Mouse (Mus musculus): ENCODE data around the gene Tgfbrap1.
A peak's percentile ranks its signal among the peaks of the same experiment; 100 is the strongest.
"Not testable (repeated sequence)": the region's sequence is repeated elsewhere in the genome, so short reads cannot be mapped to it uniquely, and the experiment has no call there.

The Tgfbrap1 gene

GRCm38 (mm10) chr1:43098031-43098984, at the start of gene Tgfbrap1, which contains the start of gene AI597479:
Gene Tgfbrap1, minus strand, starts transcription at chr1:43098637.
Gene AI597479, plus strand, starts transcription at chr1:43098710.
- peak; percentile 83 for DNase-seq (ENCODE audit: low read depth, low spot score)

GRCm38 (mm10) chr1:43147474-43147873, 49.0 kb upstream of the Tgfbrap1 start:
- DNase-seq (ENCODE audit: low read depth, low spot score): no peak

- DNase-seq (ENCODE audit: low read depth, low spot score): no peak
Measured at GRCm38 (mm10) chr1:43145388-43145787, 47.0 kb upstream of the Tgfbrap1 start.

GRCm38 (mm10) chr1:43144338-43144906, 46.0 kb upstream of the Tgfbrap1 start:
- DNase-seq (ENCODE audit: low read depth, low spot score): no peak

GRCm38 (mm10) chr1:43143791-43144190, 45.4 kb upstream of the Tgfbrap1 start:
- DNase-seq (ENCODE audit: low read depth, low spot score): no peak

GRCm38 (mm10) chr1:43143284-43143683, 44.8 kb upstream of the Tgfbrap1 start:
- DNase-seq (ENCODE audit: low read depth, low spot score): no peak

- no peak for DNase-seq (ENCODE audit: low read depth, low spot score)
Measured at GRCm38 (mm10) chr1:43142849-43143248, 44.4 kb upstream of the Tgfbrap1 start.

- no peak for DNase-seq (ENCODE audit: low read depth, low spot score)
Measured at GRCm38 (mm10) chr1:43141555-43141961, 43.1 kb upstream of the Tgfbrap1 start.

- peak; percentile 68 for DNase-seq (ENCODE audit: low read depth, low spot score)
Measured at GRCm38 (mm10) chr1:43139587-43140266, 41.3 kb upstream of the Tgfbrap1 start.

- DNase-seq (ENCODE audit: low read depth, low spot score): no peak
Measured at GRCm38 (mm10) chr1:43138268-43138812, 39.9 kb upstream of the Tgfbrap1 start.

- DNase-seq (ENCODE audit: low read depth, low spot score): no peak
Measured at GRCm38 (mm10) chr1:43137334-43137733, 38.9 kb upstream of the Tgfbrap1 start.

GRCm38 (mm10) chr1:43136488-43137029, 38.1 kb upstream of the Tgfbrap1 start:
- not testable (repeated sequence) for DNase-seq (ENCODE audit: low read depth, low spot score)

- DNase-seq (ENCODE audit: low read depth, low spot score): no peak
Measured at GRCm38 (mm10) chr1:43131591-43131990, 33.2 kb upstream of the Tgfbrap1 start.

- DNase-seq (ENCODE audit: low read depth, low spot score): no peak
Measured at GRCm38 (mm10) chr1:43130219-43130981, 32.0 kb upstream of the Tgfbrap1 start.

GRCm38 (mm10) chr1:43127820-43128610, 29.6 kb upstream of the Tgfbrap1 start:
- no peak for DNase-seq (ENCODE audit: low read depth, low spot score)

GRCm38 (mm10) chr1:43127196-43127595, 28.8 kb upstream of the Tgfbrap1 start:
- no peak for DNase-seq (ENCODE audit: low read depth, low spot score)

- no peak for DNase-seq (ENCODE audit: low read depth, low spot score)
Measured at GRCm38 (mm10) chr1:43124726-43125125, 26.3 kb upstream of the Tgfbrap1 start.

GRCm38 (mm10) chr1:43122616-43123015, 24.2 kb upstream of the Tgfbrap1 start:
- DNase-seq (ENCODE audit: low read depth, low spot score): no peak

GRCm38 (mm10) chr1:43120950-43121349, 22.5 kb upstream of the Tgfbrap1 start:
- no peak for DNase-seq (ENCODE audit: low read depth, low spot score)

GRCm38 (mm10) chr1:43117435-43117834, 19.0 kb upstream of the Tgfbrap1 start:
- DNase-seq (ENCODE audit: low read depth, low spot score): no peak

Data from retina, adult 2 months (tissue).